Mouse (Mus musculus) midbrain, embryonic 14.5 days (tissue): Measurements from ENCODE around the gene Tspan4. TPM values are rescaled to one million over a fixed set of nuclear protein-coding genes. Genes with fewer than 3 reads are reported as not detected.

ENCODE experiments used
- ATAC-seq: fragments of 200-750 bp; cut with Nextera tagmentation; 2 replicates; pipeline ENCODE4 v1.8.0; 2017; ENCODE audit warnings: moderate number of reproducible peaks, moderate library complexity; ENCODE audit not compliant: low FRiP score, low TSS enrichment
- DNase-seq: peaks from one replicate; pipeline ENCODE4 v3.0.0-alpha.2; 2015
- H3K27ac ChIP-seq: fragments of 300-500 bp; sonication (generic); replicated peaks from 2 replicates; pipeline ENCODE4 v1.5.1; 2014; ENCODE audit warnings: mild to moderate bottlenecking, low read depth, low read length, moderate library complexity
- H3K27me3 ChIP-seq: fragments of 300-500 bp; sonication (generic); 2 replicates; pipeline ENCODE4 v1.6.1; 2014; ENCODE audit warnings: low read length, control low read depth, mixed read lengths; ENCODE audit not compliant: control insufficient read depth, insufficient read depth
- H3K36me3 ChIP-seq: fragments of 300-500 bp; sonication (generic); 2 replicates; pipeline ENCODE4 v1.6.1; 2014; ENCODE audit warnings: low read length, control low read depth; ENCODE audit not compliant: control insufficient read depth, insufficient read depth
- H3K4me1 ChIP-seq: fragments of 300-500 bp; sonication (generic); 2 replicates; pipeline ENCODE4 v1.6.1; 2014; ENCODE audit warnings: mild to moderate bottlenecking, antibody characterized with exemption, low read length, control low read depth; ENCODE audit not compliant: control insufficient read depth, insufficient read depth
- H3K4me2 ChIP-seq: fragments of 300-500 bp; sonication (generic); 2 replicates; pipeline ENCODE4 v1.6.1; 2014; ENCODE audit warnings: mild to moderate bottlenecking, low read length, moderate library complexity
- H3K4me3 ChIP-seq: fragments of 300-500 bp; sonication (generic); replicated peaks from 2 replicates; pipeline ENCODE4 v1.5.1; 2014; ENCODE audit warnings: low read depth, low read length
- H3K9ac ChIP-seq: fragments of 300-500 bp; sonication (generic); replicated peaks from 2 replicates; pipeline ENCODE4 v1.6.1; 2014; ENCODE audit warnings: mild to moderate bottlenecking, low read length, moderate library complexity
- H3K9me3 ChIP-seq: fragments of 300-500 bp; sonication (generic); 2 replicates; pipeline ENCODE4 v1.6.1; 2016; ENCODE audit warnings: low read length, control low read depth, mixed read lengths; ENCODE audit not compliant: control insufficient read depth
- WGBS: fragments of 180-500 bp; shearing (Covaris S2); extraction: QIAGEN DNeasy Blood & Tissue Kit; methylation state at CpG from one replicate; pipeline ENCODE4 v1.1.7; 2014; 5-methylcytosine and 5-hydroxymethylcytosine counted together
- polyA plus RNA-seq: library from polyadenylated mRNA; unstranded; fragments of >200 nt; fragmentation: Nextera tagmentation; extraction: Ambion mirVana; gene quantifications from 2 replicates; pipeline ENCODE4 v1.2.1, GENCODE M21; 2014

Gene Tspan4
- polyA plus RNA-seq, 1 experiment from 2014 or later, result 35.2 TPM

- H3K27me3 ChIP-seq, result no peaks in the 10 kb centered on the region
- 6% methylated on average over 53 of the region's 53 CpGs for WGBS
Observed at GRCm38 (mm10) chr7:141437178-141438120, 37.6 kb upstream of the Tspan4 start, which contains the start of gene Slc25a22. Slc25a22 (minus strand) TSS chr7:141437892.

GRCm38 (mm10) chr7:141438201-141438968 is 36.7 kb upstream of the Tspan4 start:
- ATAC-seq (no peak), DNase-seq (no peak)
- peaks cover 5% of the 10 kb centered on the region; the same call in 1 of the 2 replicates for H3K36me3 ChIP-seq
- no peak overlapping the region; the same call in 1 of the 2 replicates for H3K27ac ChIP-seq
- peaks cover 27% of the 10 kb centered on the region for H3K4me1 ChIP-seq
- 91% methylated on average over 12 of the region's 12 CpGs for WGBS
- no peaks in the 10 kb centered on the region for H3K9me3 ChIP-seq
- H3K4me2 ChIP-seq, result peak overlapping the region; percentile 91; the same call in 1 of the 2 replicates
- H3K4me3 ChIP-seq, result no peak overlapping the region
- no peak overlapping the region; the same call in 1 of the 2 replicates for H3K9ac ChIP-seq
- H3K27me3 ChIP-seq, result no peaks in the 10 kb centered on the region

More at GRCm38 (mm10) chr7:141437178-141438120, 37.6 kb upstream of the Tspan4 start, which contains the start of gene Slc25a22:
- ATAC-seq, result peak; percentile 76
- H3K4me3 ChIP-seq, result peak within 1 kb of the TSS; percentile 66
- no peaks in the 10 kb centered on the region for H3K9me3 ChIP-seq
- H3K27ac ChIP-seq, result peak within 1 kb of the TSS; percentile 80
- peak; percentile 94 for DNase-seq
- H3K9ac ChIP-seq, result peak within 1 kb of the TSS; percentile 78
- peaks cover 26% of the 10 kb centered on the region for H3K4me1 ChIP-seq
- peaks cover 7% of the 10 kb centered on the region for H3K36me3 ChIP-seq
- peak within 1 kb of the TSS; percentile 91 for H3K4me2 ChIP-seq

DNA sequence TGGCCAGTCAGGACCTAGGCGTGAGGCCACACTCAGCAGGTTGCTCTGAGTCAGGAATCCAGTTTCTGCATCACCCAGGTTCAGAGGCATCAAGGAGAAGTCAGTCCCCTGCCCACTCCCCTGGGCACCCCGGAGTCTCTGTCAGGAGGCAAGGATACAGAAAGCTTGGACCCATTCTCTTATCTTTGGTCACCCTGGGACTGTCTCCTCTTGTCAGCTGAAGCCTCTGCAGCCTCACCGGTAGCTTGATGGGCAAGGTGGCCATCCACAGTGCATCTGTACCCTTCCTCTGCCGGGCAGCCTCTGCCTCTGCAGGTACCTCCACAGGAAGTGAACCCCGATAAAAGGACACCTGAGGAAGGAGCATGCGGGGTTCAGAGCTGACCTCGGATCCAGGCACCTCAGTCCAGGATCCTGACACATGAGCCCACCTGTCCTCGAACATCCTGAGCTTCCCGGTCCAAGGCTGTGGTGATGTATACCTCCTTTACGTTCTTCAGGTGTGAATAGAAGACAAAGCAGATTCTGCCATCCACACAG is 35.8 kb upstream of the Tspan4 start:
- peaks cover 28% of the 10 kb centered on the region for H3K4me1 ChIP-seq
- 96% methylated on average over 10 of the region's 10 CpGs for WGBS

GRCm38 (mm10) chr7:141439811-141440210 is 35.2 kb upstream of the Tspan4 start:
- WGBS, result 95% methylated on average over 11 of the region's 11 CpGs
- peaks cover 28% of the 10 kb centered on the region for H3K4me1 ChIP-seq

More for the DNA sequence above, 35.8 kb upstream of the Tspan4 start:
- H3K4me2 ChIP-seq, result no peak overlapping the region
- no peaks in the 10 kb centered on the region for H3K27me3 ChIP-seq
- H3K9ac ChIP-seq, result no peak overlapping the region
- H3K27ac ChIP-seq, result no peak overlapping the region
- ATAC-seq (no peak), DNase-seq (no peak)
- H3K36me3 ChIP-seq, result no peaks in the 10 kb centered on the region
- H3K9me3 ChIP-seq, result no peaks in the 10 kb centered on the region
- no peak overlapping the region for H3K4me3 ChIP-seq

DNA sequence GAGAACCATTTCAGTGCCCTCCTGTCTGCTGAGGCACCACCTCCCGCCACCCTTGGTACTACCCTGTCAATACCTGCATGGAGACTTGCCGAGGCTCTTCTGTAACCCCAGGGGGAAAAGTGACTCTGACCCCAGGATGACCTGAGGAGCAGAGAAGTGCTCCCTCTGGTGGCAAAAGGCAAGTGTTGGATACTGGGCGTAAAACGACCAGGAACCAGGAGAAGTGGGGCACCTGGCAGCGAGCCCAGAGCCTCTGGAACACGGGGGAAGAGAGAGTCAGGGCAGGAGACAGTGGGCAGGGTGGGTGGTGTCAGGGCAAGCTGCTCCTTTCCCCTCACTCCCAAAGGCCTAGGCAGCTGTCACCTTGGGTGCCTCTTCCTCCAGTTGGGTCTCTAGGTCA is 34.4 kb upstream of the Tspan4 start:
- H3K4me1 ChIP-seq, result peaks cover 24% of the 10 kb centered on the region
- no peaks in the 10 kb centered on the region for H3K9me3 ChIP-seq
- WGBS, result 33% methylated on average over 6 of the region's 6 CpGs

More at GRCm38 (mm10) chr7:141439811-141440210, 35.2 kb upstream of the Tspan4 start:
- no peaks in the 10 kb centered on the region for H3K9me3 ChIP-seq
- DNase-seq (no peak), ATAC-seq (no peak)
- H3K4me2 ChIP-seq, result no peak overlapping the region
- H3K4me3 ChIP-seq, result no peak overlapping the region
- H3K27ac ChIP-seq, result no peak overlapping the region
- no peaks in the 10 kb centered on the region for H3K27me3 ChIP-seq
- no peaks in the 10 kb centered on the region for H3K36me3 ChIP-seq
- no peak overlapping the region for H3K9ac ChIP-seq

DNA sequence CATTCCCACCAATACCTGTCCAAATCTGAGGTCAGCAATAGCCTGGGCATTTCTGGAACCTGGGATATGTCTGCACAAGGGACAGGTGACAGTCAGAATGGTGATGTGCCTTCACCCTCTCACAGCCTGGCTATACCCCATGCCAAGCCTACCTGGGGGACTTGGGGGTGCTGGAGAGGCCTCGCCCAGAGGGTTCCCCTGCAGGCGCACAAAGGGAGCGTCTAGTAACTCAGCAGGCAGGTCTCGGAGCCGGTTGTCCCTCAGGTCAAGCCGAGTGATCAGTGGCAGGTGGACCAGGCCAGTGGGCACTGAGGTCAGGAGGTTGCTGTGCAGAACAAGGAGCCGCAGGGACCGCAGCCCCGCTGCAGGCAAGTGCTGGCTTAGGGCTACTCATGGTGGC is 33.6 kb upstream of the Tspan4 start:
- H3K4me1 ChIP-seq, result peaks cover 17% of the 10 kb centered on the region
- DNase-seq (no peak), ATAC-seq (no peak)
- no peak overlapping the region for H3K4me3 ChIP-seq
- H3K36me3 ChIP-seq, result no peaks in the 10 kb centered on the region
- H3K27me3 ChIP-seq, result no peaks in the 10 kb centered on the region
- 93% methylated on average over 9 of the region's 9 CpGs for WGBS
- H3K9me3 ChIP-seq, result no peaks in the 10 kb centered on the region
- no peak overlapping the region for H3K9ac ChIP-seq
- H3K27ac ChIP-seq, result no peak overlapping the region
- no peak overlapping the region for H3K4me2 ChIP-seq

More for the DNA sequence above, 34.4 kb upstream of the Tspan4 start:
- ATAC-seq, result no peak
- peak; percentile 67 for DNase-seq
- H3K4me3 ChIP-seq, result no peak overlapping the region
- no peak overlapping the region for H3K27ac ChIP-seq
- H3K27me3 ChIP-seq, result no peaks in the 10 kb centered on the region
- H3K4me2 ChIP-seq, result no peak overlapping the region
- no peaks in the 10 kb centered on the region for H3K36me3 ChIP-seq
- no peak overlapping the region for H3K9ac ChIP-seq

GRCm38 (mm10) chr7:141442199-141442598 is 32.8 kb upstream of the Tspan4 start:
- H3K9ac ChIP-seq, result no peak overlapping the region

GRCm38 (mm10) chr7:141443081-141443821 is 31.8 kb upstream of the Tspan4 start:
- no peaks in the 10 kb centered on the region for H3K27me3 ChIP-seq
- H3K4me3 ChIP-seq, result peak overlapping the region; percentile 29
- WGBS, result 31% methylated on average over 12 of the region's 12 CpGs
- no peak overlapping the region for H3K27ac ChIP-seq
- H3K9ac ChIP-seq, result peak overlapping the region; percentile 35; the same call in 1 of the 2 replicates
- peak; percentile 26 for DNase-seq
- H3K36me3 ChIP-seq, result no peaks in the 10 kb centered on the region
- H3K9me3 ChIP-seq, result no peaks in the 10 kb centered on the region
- ATAC-seq, result no peak
- H3K4me1 ChIP-seq, result peaks cover 14% of the 10 kb centered on the region
- peak overlapping the region; percentile 59 for H3K4me2 ChIP-seq

More at GRCm38 (mm10) chr7:141442199-141442598, 32.8 kb upstream of the Tspan4 start:
- H3K4me2 ChIP-seq, result no peak overlapping the region
- H3K27me3 ChIP-seq, result no peaks in the 10 kb centered on the region
- 92% methylated on average over 13 of the region's 13 CpGs for WGBS
- H3K4me3 ChIP-seq, result no peak overlapping the region
- H3K36me3 ChIP-seq, result no peaks in the 10 kb centered on the region
- ATAC-seq, result no peak
- H3K27ac ChIP-seq, result no peak overlapping the region
- peaks cover 11% of the 10 kb centered on the region; the same call in 1 of the 2 replicates for H3K4me1 ChIP-seq
- no peak for DNase-seq
- no peaks in the 10 kb centered on the region for H3K9me3 ChIP-seq
